ENCODE assay signal across 8 mouse cellular contexts in genomic region chr11:101119131-101119760, GRCm38 (mm10). TPM values are rescaled to one million over a fixed set of nuclear protein-coding genes. Genes with fewer than 3 reads are reported as not detected.
DNase-seq lines count a peak whose midpoint lies in the region; ATAC-seq and TF ChIP-seq lines count a peak whose summit lies in the region.

No protein-coding gene starts in this region.

- peak overlapping the region; percentile 99 for H3K4me2 ChIP-seq in heart, embryonic 13.5 days
- H3K4me2 ChIP-seq in limb, embryonic 14.5 days (replicated peaks; ENCODE audit: low read depth, low read length, severe bottlenecking) = peak overlapping the region; percentile 88
- peak overlapping the region; percentile 93 for H3K4me2 ChIP-seq in neural tube, embryonic 13.5 days

- no peaks in the 10 kb centered on the region for H3K9me3 ChIP-seq in heart, embryonic 13.5 days
- no peaks in the 10 kb centered on the region for H3K9me3 ChIP-seq in ES-E14 (ENCODE audit: control insufficient read depth, insufficient read depth, low read depth, low read length)
- no peaks in the 10 kb centered on the region for H3K9me3 ChIP-seq in limb, embryonic 14.5 days (ENCODE audit: control insufficient read depth, low read length)
- no peaks in the 10 kb centered on the region for H3K9me3 ChIP-seq in neural tube, embryonic 13.5 days

- peak overlapping the region; percentile 91 for H3K9ac ChIP-seq in heart, embryonic 13.5 days
- H3K9ac ChIP-seq in ES-E14 (ENCODE audit: insufficient read depth, low read depth, low read length, poor library complexity, severe bottlenecking) = peak overlapping the region; percentile 93
- peak overlapping the region; percentile 83 for H3K9ac ChIP-seq in limb, embryonic 14.5 days (ENCODE audit: low read depth, low read length, severe bottlenecking)
- H3K9ac ChIP-seq in neural tube, embryonic 13.5 days = peak overlapping the region; percentile 96

- H3K4me1 ChIP-seq in heart, embryonic 13.5 days = peaks cover 50% of the 10 kb centered on the region
- H3K4me1 ChIP-seq in ES-E14 (ENCODE audit: control insufficient read depth in 2 of 2, insufficient read depth in 2 of 2, low read length in 2 of 2, poor library complexity in 1 of 2) = peaks cover 0 to 5% of the 10 kb centered on the region in 2 experiments; a peak in 3 of 4 replicates
- H3K4me1 ChIP-seq in limb, embryonic 14.5 days (ENCODE audit: control insufficient read depth, insufficient read depth, low read length) = peaks cover 18% of the 10 kb centered on the region
- H3K4me1 ChIP-seq in neural tube, embryonic 13.5 days (replicated peaks) = peaks cover 65% of the 10 kb centered on the region

- in situ Hi-C loops in ES-E14 (cut with MboI; ENCODE audit: low sequenced_read_pairs in 2 of 2, unreplicated experiment in 2 of 2) = no loop called here

- H3K36me3 ChIP-seq in heart, embryonic 13.5 days = peaks cover 35% of the 10 kb centered on the region
- peaks cover 4% of the 10 kb centered on the region; the same call in 1 of the 2 replicates for H3K36me3 ChIP-seq in ES-E14 (ENCODE audit: control insufficient read depth, insufficient read depth, low read length, poor library complexity, severe bottlenecking)
- H3K36me3 ChIP-seq in limb, embryonic 14.5 days (ENCODE audit: control insufficient read depth, insufficient read depth, low read length) = peaks cover 19% of the 10 kb centered on the region; the same call in 1 of the 2 replicates
- H3K36me3 ChIP-seq in neural tube, embryonic 13.5 days = peaks cover 27% of the 10 kb centered on the region

- peak overlapping the region; percentile 81 for H3K4me3 ChIP-seq in heart, embryonic 13.5 days
- peak overlapping the region; percentile 84 to 88 for H3K4me3 ChIP-seq in ES-E14 (ENCODE audit: insufficient read depth in 1 of 2, low read depth in 1 of 2, low read length in 2 of 2, poor library complexity in 1 of 2, severe bottlenecking in 1 of 2)
- peak overlapping the region; percentile 91 for H3K4me3 ChIP-seq in limb, embryonic 14.5 days (replicated peaks; ENCODE audit: low read length)
- peak overlapping the region; percentile 81 for H3K4me3 ChIP-seq in neural tube, embryonic 13.5 days

- DNase-seq in heart, adult 8-10 months (ENCODE audit: low spot score) = no peak
- DNase-seq in ES-E14 (ENCODE audit: low read depth, low spot score) = no peak
- no peak for DNase-seq in limb, embryonic 14.5 days (ENCODE audit: low spot score)
- no peak for DNase-seq in cerebellum, postnatal 4 days (ENCODE audit: low spot score in 2 of 2)
- no peak for DNase-seq in gastrocnemius, postnatal 25 days

- no peaks in the 10 kb centered on the region for H3K27me3 ChIP-seq in heart, embryonic 13.5 days (replicated peaks)
- H3K27me3 ChIP-seq in limb, embryonic 14.5 days (ENCODE audit: control insufficient read depth, insufficient read depth, low read length) = no peaks in the 10 kb centered on the region
- no peaks in the 10 kb centered on the region for H3K27me3 ChIP-seq in neural tube, embryonic 13.5 days

- peak; percentile 73 for ATAC-seq in heart, embryonic 13.5 days (ENCODE audit: extremely low read depth, insufficient number of reproducible peaks, low FRiP score, low TSS enrichment)
- ATAC-seq in erythroid progenitor cell, adult 5-6 weeks (replicated peaks; ENCODE audit: low FRiP score, poor library complexity, severe bottlenecking) = peak; percentile 67
- ATAC-seq in limb, embryonic 14.5 days (ENCODE audit: low FRiP score, low read depth) = peak; percentile 54
- peak; percentile 78 for ATAC-seq in neural tube, embryonic 13.5 days (ENCODE audit: low read depth)

- peak overlapping the region; percentile 94 for H3K27ac ChIP-seq in heart, embryonic 13.5 days (replicated peaks)
- peak overlapping the region; percentile 51; the same call in 1 of the 2 replicates for H3K27ac ChIP-seq in ES-E14 (ENCODE audit: insufficient read depth, low read depth, low read length, poor library complexity, severe bottlenecking)
- H3K27ac ChIP-seq in limb, embryonic 14.5 days (replicated peaks; ENCODE audit: low read depth, low read length) = peak overlapping the region; percentile 50; the same call in 1 of the 2 replicates
- peak overlapping the region; percentile 87 for H3K27ac ChIP-seq in neural tube, embryonic 13.5 days (replicated peaks)

- WGBS in heart, embryonic 13.5 days = under 1% methylated on average over 36 of the region's 39 CpGs
- under 1% methylated on average over 26 of the region's 39 CpGs for WGBS in limb, embryonic 14.5 days
- WGBS in neural tube, embryonic 13.5 days = under 1% methylated on average over 39 of the region's 39 CpGs

- 0 out of 2 replicates have a peak, but pooled peaks have one; percentile 28 for TF ChIP-seq POLR2A in limb, embryonic 14.5 days (IDR thresholded peaks at IDR 0.05; ENCODE audit: borderline replicate concordance, extremely low read depth, insufficient read depth, insufficient read length)

TF ChIP-seq in ES-E14, 5 proteins besides CTCF, POLR2A, EP300 and RAD21:
- TF ChIP-seq HCFC1 (IDR thresholded peaks at IDR 0.05; ENCODE audit: borderline replicate concordance, insufficient read depth, low read length) (no peak), ZC3H11A (IDR thresholded peaks at IDR 0.05; ENCODE audit: borderline replicate concordance, low read depth, low read length) (no peak), ZNF384 (IDR thresholded peaks at IDR 0.05; ENCODE audit: low read depth, low read length) (no peak), CHD2 (IDR thresholded peaks at IDR 0.05; ENCODE audit: low read depth, low read length) (no peak), MAFK (IDR thresholded peaks at IDR 0.05; ENCODE audit: insufficient read depth, low read depth, low read length) (no peak)
TF ChIP-seq in ES-E14: peak in this region for 0.

RNA-seq across cellular contexts. Expression of gene Retreg3, which starts 0.4 kb away (rescaled TPM):
- polyA plus RNA-seq in heart, embryonic 13.5 days (2015; fragmentation: Nextera tagmentation; extraction: Ambion mirVana) = 12.0 and 14.1 TPM in 2 replicates
- total RNA-seq in heart, adult 8-10 months (2022) = 10 to 100 TPM; 26.5 to 31.2 (median 29.0) TPM
- total RNA-seq in ES-E14 (2012; rRNA removed) = 60.4 and 65.2 TPM in 2 replicates
- 24.5 and 25.6 TPM in 2 replicates for total RNA-seq in erythroid progenitor cell, adult 5-6 weeks (2015; ENCODE audit: low replicate concordance)
- total RNA-seq in erythroid progenitor cell, adult 5-6 weeks (2017; ENCODE audit: low replicate concordance) = 38.7 and 57.9 TPM in 2 replicates
- 53.6 and 65.4 TPM in 2 replicates for polyA plus RNA-seq in limb, embryonic 14.5 days (2012; rRNA removed)
- 11.3 and 12.7 TPM in 2 replicates for polyA plus RNA-seq in limb, embryonic 14.5 days (2014; fragmentation: Nextera tagmentation; extraction: Ambion mirVana)
- polyA plus RNA-seq in neural tube, embryonic 13.5 days (2015; fragmentation: Nextera tagmentation; extraction: Ambion mirVana) = 25.8 and 26.1 TPM in 2 replicates
- total RNA-seq in gastrocnemius, postnatal 25 days (2021) = 10 to 100 TPM; 28.4 to 29.9 TPM

RNA-seq across cellular contexts. Expression of gene Tubg1, which starts 0.5 kb away (rescaled TPM):
- 77.2 and 83.0 TPM in 2 replicates for polyA plus RNA-seq in heart, embryonic 13.5 days (2015; fragmentation: Nextera tagmentation; extraction: Ambion mirVana)
- total RNA-seq in heart, adult 8-10 months (2022) = 10 to 100 TPM; 23.2 to 27.3 (median 25.4) TPM
- 27.5 and 38.6 TPM in 2 replicates for total RNA-seq in ES-E14 (2012; rRNA removed)
- total RNA-seq in erythroid progenitor cell, adult 5-6 weeks (2015; ENCODE audit: low replicate concordance) = 29.3 and 38.2 TPM in 2 replicates
- 30.8 and 40.7 TPM in 2 replicates for total RNA-seq in erythroid progenitor cell, adult 5-6 weeks (2017; ENCODE audit: low replicate concordance)
- 32.4 and 36.8 TPM in 2 replicates for polyA plus RNA-seq in limb, embryonic 14.5 days (2012; rRNA removed)
- polyA plus RNA-seq in limb, embryonic 14.5 days (2014; fragmentation: Nextera tagmentation; extraction: Ambion mirVana) = 52.5 and 52.7 TPM in 2 replicates
- polyA plus RNA-seq in neural tube, embryonic 13.5 days (2015; fragmentation: Nextera tagmentation; extraction: Ambion mirVana) = 77.7 and 78.9 TPM in 2 replicates
- 10 to 100 TPM; 22.8 to 23.4 TPM for total RNA-seq in gastrocnemius, postnatal 25 days (2021)

RNA-seq across cellular contexts. Expression of gene Psmc3ip, which starts 24.0 kb away (rescaled TPM):
- 21.4 and 26.6 TPM in 2 replicates for polyA plus RNA-seq in heart, embryonic 13.5 days (2015; fragmentation: Nextera tagmentation; extraction: Ambion mirVana)
- 1 to 10 TPM; 2.3 to 3.1 (median 2.8) TPM for total RNA-seq in heart, adult 8-10 months (2022)
- 20.6 and 31.5 TPM in 2 replicates for total RNA-seq in ES-E14 (2012; rRNA removed)
- 5.9 and 7.9 TPM in 2 replicates for total RNA-seq in erythroid progenitor cell, adult 5-6 weeks (2015; ENCODE audit: low replicate concordance)
- 13.2 and 29.0 TPM in 2 replicates for total RNA-seq in erythroid progenitor cell, adult 5-6 weeks (2017; ENCODE audit: low replicate concordance)
- 15.7 and 24.3 TPM in 2 replicates for polyA plus RNA-seq in limb, embryonic 14.5 days (2012; rRNA removed)
- polyA plus RNA-seq in limb, embryonic 14.5 days (2014; fragmentation: Nextera tagmentation; extraction: Ambion mirVana) = 32.9 and 36.5 TPM in 2 replicates
- 20.5 and 23.7 TPM in 2 replicates for polyA plus RNA-seq in neural tube, embryonic 13.5 days (2015; fragmentation: Nextera tagmentation; extraction: Ambion mirVana)
- 1 to 10 TPM; 1.5 to 1.7 TPM for total RNA-seq in gastrocnemius, postnatal 25 days (2021)

RNA-seq across cellular contexts. Expression of gene Mlx, which starts 32.2 kb away (rescaled TPM):
- 36.3 and 41.6 TPM in 2 replicates for polyA plus RNA-seq in heart, embryonic 13.5 days (2015; fragmentation: Nextera tagmentation; extraction: Ambion mirVana)
- 10 to 100 TPM; 15.5 to 24.4 (median 20.0) TPM for total RNA-seq in heart, adult 8-10 months (2022)
- total RNA-seq in ES-E14 (2012; rRNA removed) = 30.7 and 42.0 TPM in 2 replicates
- total RNA-seq in erythroid progenitor cell, adult 5-6 weeks (2015; ENCODE audit: low replicate concordance) = 36.0 and 43.6 TPM in 2 replicates
- total RNA-seq in erythroid progenitor cell, adult 5-6 weeks (2017; ENCODE audit: low replicate concordance) = 16.8 and 26.4 TPM in 2 replicates
- polyA plus RNA-seq in limb, embryonic 14.5 days (2012; rRNA removed) = 40.2 and 61.6 TPM in 2 replicates
- polyA plus RNA-seq in limb, embryonic 14.5 days (2014; fragmentation: Nextera tagmentation; extraction: Ambion mirVana) = 42.4 and 44.4 TPM in 2 replicates
- 87.3 and 96.9 TPM in 2 replicates for polyA plus RNA-seq in neural tube, embryonic 13.5 days (2015; fragmentation: Nextera tagmentation; extraction: Ambion mirVana)
- total RNA-seq in gastrocnemius, postnatal 25 days (2021) = 10 to 100 TPM in 1 of 2 experiments, 1 to 10 TPM in 1; 7.5 to 11.0 TPM

RNA-seq across cellular contexts. Expression of gene Tubg2, which starts 36.5 kb away (rescaled TPM):
- 3.1 and 4.3 TPM in 2 replicates for polyA plus RNA-seq in heart, embryonic 13.5 days (2015; fragmentation: Nextera tagmentation; extraction: Ambion mirVana)
- total RNA-seq in heart, adult 8-10 months (2022) = 1 to 10 TPM; 2.7 to 4.9 (median 3.0) TPM
- 0.31 and 0.74 TPM in 2 replicates for total RNA-seq in ES-E14 (2012; rRNA removed)
- not detected in 2 replicates for total RNA-seq in erythroid progenitor cell, adult 5-6 weeks (2015; ENCODE audit: low replicate concordance)
- total RNA-seq in erythroid progenitor cell, adult 5-6 weeks (2017; ENCODE audit: low replicate concordance) = not detected in 2 replicates
- 6.2 and 7.3 TPM in 2 replicates for polyA plus RNA-seq in limb, embryonic 14.5 days (2012; rRNA removed)
- 7.1 and 8.0 TPM in 2 replicates for polyA plus RNA-seq in limb, embryonic 14.5 days (2014; fragmentation: Nextera tagmentation; extraction: Ambion mirVana)
- 35.5 and 38.9 TPM in 2 replicates for polyA plus RNA-seq in neural tube, embryonic 13.5 days (2015; fragmentation: Nextera tagmentation; extraction: Ambion mirVana)
- total RNA-seq in gastrocnemius, postnatal 25 days (2021) = 1 to 10 TPM; 2.7 to 2.8 TPM
